Mouse (Mus musculus) embryo, embryonic 11 days (tissue): ENCODE results near the gene Myrip.

ENCODE experiments used
- DNase-seq: peaks from one replicate; pipeline ENCODE4 v3.0.0-alpha.2; 2015

The Myrip gene

DNA sequence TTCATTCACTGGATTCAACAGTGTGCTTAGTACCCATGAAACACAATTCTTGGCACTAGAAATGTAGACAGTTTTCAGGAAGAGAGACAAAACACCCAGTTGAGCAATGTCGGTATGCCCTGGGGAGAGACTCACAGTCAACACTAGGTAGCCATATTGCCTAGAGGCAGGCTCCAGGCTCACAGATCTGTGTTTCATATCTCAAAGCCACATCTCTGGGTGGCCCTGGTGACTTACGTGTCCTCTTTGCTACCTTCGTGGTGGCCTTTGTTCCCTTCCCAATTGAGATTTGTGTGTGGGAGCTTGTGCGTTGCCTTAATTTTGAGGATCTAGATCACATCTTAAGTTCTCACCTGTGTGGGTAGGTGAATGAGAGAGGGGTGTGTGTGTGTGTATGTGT lies 181.1 kb downstream of the Myrip start:
- DNase-seq: no peak

DNA sequence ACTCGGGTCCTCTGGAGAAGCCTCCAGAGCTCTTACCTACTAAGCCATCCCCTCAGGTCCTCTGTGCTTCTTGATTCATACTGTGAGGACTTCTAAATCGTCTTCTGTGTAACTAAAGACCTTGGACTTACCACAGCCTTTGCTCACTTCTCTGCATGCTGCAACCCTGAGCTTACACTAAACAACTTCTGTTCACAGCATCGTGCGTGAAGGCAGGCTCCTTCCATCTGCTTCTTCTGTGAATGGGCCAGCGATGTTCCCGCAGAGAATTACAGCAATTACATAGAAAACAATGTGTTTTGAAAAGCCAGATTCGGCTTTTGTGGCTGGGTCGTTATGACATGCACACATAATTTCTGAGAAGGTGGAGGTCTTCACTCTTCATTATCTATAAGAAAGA lies 181.8 kb downstream of the Myrip start:
- no peak for DNase-seq

DNA sequence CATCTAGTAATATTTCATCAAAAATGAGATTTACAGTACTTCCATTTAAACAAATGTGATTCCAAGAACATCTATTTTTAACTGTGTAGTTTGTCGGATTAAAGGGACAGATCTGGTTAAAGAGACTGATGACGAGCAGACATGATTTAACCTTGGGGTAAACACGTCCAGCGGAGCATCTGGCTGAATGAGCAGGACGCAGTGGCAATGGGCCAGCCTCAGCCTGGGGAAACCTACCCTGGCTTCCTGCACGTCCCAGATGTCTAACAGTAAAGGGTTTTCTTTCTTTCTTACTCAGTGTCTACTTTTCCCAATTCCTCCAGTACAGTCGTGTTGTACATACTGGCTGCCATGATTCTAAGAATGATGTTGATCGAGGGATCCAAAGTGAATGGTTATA lies 185.8 kb downstream of the Myrip start:
- DNase-seq: no peak

DNA sequence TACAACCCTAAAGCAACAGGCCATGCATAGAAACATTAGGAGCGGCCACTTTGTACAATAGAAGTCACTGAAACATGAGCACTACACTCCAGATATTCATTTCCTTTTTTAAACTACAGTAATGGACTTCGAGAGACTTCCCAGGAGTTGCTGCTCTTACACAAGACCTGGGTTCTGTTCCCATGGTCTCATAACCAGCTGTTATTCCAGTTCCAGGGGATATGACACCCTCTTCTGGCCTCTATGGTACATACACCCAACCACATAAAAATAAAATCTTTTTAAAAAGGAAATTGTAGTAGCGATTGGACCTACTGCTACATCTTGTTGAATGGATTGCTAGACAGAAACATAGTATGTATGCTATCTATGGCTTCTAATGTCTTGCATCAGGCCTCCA lies 190.2 kb downstream of the Myrip start:
- DNase-seq: no peak

DNA sequence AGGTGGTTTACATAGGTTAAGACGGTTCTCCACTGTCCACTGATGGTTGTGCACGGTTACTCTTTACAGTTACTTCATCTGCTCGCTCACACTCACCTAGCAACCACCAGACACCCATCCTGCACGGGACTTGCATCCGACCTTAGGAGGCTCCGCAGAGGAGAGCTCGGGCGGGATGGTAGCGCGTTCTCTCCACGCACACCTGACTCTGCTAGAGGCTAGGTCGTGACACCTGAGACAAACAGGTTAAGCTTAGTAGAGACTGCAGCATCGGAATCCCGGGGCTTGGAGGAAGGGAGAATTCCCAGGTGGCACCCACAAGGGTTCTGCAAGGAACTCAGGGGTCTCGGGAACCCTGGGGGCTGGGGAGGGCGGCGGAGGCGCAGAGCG lies 190.7 kb downstream of the Myrip start, which contains the start of gene Eif1b:
Eif1b (plus strand) TSS at position 223 of the 390 bp plus-strand sequence.
- DNase-seq: no peak

DNA sequence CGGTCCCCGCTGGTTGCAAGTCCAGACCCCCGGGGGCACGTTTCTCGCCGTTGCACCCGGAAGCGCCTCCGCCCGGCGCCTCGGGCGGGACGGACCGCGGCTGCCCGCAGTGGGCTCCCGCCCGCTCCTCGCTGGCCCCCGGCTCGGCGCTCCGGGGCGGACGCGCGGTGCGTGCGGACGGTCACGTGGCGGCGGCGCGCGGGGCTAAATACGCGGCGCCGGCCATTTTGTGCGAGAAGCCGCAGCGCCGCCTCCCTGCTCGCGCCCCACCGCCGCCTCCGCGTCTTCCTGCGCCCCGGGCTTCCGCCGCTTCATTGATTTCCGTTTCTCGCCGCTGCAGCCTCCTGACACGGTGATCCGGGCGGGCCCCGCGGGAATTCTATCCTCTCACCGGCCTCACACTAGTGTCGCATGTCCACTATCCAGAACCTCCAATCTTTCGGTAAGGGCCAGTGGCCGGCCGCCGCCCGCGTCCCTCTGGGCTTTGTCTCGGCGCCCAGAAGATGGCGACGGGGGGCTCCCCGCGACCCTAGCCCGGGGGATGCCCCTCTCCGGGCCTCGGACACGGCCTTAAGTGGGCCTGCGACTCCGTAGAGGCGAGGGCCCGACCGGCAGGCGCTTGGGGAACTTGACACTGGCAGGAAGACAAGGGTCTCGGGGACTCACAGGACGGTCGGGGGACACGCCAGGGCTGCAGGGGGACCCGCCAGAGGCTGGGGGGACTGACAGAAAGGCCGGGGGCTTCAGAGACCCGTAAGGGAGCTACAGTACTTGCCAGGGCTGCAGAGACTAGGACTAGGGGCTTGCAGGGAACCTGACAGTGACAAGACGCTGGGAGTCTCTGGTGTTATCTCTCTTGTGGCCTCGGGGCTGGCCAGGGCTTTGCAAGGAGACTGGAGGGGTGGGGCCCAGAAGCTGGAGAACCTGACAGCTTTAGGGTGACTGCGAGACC lies 191.4 kb downstream of the Myrip start:
- DNase-seq: peak; percentile 94

DNA sequence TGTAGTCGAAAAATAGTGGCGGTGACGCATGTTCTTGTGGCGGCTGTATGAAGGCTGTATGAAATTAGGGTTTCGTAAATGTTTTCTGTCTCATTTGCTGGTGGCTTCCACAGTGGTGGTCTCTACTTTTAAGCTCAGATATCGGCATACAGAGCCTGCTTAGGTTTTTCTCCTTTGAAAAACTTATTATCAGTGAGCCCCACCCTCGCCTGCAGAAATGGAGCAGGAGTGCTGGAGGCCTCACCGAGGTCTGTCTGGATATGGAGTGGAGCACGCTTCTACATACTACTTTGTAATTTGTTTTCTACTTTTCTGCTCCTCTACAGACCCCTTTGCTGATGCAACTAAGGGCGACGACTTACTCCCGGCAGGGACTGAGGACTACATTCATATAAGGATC lies 192.5 kb downstream of the Myrip start:
- no peak for DNase-seq

DNA sequence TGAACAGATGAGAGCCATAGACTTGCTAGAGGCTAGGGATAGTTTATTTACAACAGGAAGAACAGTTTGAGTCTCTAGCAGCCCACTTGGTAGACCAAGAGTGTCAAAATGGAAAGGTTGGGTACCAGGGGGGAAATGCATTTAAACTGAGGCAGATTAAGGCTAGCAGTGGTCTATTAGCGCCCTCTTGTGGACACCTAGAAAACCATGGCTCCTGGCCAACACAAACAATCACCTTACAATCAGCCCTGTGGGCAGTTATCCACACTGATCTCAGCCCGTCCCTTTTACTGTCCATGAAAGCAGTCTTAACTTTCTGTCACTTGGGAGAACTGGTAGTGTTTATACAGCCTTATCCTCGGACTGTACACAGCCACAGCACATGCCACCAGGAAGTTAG lies 195.4 kb downstream of the Myrip start:
- peak; percentile 75 for DNase-seq

DNA sequence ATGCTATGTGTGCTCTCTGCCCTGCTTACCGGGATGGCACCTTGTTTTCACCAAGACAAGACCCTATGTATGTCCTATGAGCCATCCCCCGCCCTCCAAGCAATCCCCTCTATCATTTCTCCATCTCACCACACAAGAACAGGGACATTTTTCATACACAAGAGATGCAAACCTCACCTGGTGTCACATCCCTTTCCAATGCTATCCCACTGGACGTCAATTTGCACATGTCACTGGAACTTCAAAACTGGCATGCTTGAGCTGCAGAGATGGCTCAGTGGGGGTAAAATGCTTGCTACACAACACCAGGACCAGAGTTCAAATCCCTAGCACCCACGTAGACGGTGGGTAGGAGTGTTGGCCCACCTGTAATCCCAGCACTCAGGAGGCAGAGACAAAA lies 196.7 kb downstream of the Myrip start:
- no peak for DNase-seq

DNA sequence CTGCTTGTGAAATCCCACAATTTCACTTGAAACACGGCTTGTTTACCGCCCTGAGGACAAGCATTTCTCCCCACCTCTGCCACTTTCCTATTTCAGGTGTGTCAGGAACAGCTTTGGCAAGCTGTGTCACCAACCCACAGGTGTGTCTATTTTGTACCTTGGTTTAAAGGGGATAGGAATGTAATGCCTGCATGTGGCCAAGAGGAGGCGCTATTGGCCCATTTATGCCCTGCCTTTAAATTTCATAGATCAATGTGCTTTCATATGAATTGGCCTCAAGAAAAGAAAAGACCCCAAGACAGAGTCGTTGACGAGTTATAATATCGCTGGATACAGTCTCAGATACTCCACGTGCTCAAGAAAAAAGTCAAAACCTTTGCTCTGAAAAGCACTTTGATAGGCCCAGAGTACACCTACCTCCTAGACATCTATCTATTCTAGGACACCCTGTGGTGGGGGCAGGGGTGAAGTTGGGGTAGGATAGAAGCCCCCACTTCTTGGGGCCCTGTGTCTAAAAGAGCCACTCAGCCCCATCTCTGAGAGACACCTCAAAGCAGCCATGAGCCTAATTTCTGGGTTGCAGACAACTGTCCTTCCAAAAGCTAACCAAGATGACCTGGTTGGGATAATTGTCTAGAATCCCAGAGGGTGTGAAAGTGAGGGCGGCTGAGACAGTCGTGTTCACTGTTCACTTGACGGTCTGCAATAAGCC lies 200.0 kb downstream of the Myrip start:
- no peak for DNase-seq

DNA sequence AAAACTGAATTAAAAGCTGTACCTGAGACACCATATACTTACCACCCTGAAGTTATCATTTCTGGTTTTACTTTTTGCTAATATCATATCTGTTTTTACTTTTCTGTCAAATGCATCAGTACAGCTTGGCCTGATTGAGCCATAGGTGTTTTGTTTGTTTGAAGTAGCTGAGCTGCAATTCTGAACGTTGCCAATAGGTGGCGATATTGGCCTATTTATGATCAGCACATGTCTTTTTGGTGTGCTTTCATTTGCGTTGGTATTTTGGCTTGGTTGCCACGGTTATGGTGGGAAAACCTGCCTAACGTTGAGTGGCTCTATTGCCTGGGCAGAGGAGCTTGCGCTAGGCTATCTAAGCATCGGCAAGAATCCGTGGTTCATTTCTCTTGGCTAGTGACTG lies 200.7 kb downstream of the Myrip start:
- DNase-seq: peak; percentile 89

DNA sequence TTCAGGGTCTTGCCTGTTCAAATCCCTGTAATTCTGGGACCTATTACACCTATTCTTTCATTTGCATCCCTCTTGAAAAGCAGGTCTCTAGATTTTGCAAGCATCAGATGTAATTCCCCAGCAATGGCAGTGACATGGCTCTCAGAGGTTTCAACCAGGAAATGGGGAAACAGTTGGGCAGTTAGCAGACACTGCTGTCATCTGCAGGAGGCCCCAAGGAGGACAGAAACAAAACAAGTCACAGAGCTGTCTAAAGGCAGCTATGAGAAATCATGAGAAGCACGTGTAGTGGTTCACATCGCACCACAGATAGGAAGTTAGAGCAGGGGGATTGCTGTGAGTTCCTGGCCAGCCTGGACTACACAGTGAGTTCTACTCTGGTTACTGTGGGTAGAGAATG lies 203.1 kb downstream of the Myrip start:
- DNase-seq: no peak

DNA sequence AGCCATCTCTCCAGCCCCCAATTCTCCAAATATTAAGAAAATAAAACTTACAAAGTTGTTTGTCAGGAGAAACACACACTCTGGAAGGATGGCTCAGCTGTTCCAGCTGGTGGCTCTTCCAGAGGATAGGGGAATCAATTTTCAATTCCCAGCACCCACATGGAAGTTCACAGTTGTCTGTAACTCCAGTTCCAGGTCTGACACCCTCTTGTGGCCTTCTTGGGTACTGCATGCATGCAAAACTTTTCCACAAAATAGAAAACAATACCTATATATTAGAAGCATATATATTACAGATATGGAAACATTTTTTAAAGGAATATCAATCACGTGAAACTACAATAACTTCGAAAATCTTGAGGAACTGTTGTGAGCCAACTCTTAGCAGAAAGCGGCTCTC lies 210.5 kb downstream of the Myrip start:
- DNase-seq: no peak

DNA sequence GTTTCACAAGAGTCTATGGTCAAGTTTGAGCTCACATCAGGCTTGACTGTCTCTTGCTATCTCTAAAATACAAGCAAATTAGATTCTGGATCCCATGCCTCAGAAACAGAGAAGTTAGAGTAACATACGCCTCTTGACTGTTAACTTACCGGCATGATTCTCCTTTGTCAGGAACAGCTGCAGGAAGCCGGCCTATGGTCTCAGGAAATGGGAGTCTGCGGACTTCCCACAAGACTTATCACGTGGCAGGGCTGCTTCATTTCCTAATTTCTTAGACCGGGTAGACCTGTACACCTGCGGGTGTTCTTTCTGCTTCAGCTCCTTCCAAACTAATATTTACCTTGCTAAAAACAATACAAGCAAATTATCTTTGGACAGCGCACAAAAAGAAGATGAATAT lies 215.4 kb downstream of the Myrip start:
- DNase-seq: no peak

DNA sequence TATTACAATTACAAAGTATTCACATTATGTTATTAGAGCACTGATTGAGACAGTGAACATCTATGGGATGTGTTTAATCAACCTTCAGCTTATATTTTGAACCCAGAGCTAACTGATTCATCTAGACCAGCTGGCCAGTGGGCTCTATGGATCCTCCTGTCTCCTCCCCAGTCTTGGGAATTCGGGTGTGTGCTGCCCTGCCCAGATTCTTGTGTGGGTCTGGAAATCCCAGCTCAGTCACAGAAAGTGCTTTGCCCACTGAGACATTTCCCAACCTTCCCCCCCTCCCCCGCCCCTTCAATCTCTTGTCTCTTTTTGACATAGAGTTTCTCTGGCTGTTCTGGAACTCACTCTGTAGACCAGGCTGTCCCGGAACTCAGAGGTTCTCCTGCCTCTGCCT lies 217.6 kb downstream of the Myrip start:
- no peak for DNase-seq

DNA sequence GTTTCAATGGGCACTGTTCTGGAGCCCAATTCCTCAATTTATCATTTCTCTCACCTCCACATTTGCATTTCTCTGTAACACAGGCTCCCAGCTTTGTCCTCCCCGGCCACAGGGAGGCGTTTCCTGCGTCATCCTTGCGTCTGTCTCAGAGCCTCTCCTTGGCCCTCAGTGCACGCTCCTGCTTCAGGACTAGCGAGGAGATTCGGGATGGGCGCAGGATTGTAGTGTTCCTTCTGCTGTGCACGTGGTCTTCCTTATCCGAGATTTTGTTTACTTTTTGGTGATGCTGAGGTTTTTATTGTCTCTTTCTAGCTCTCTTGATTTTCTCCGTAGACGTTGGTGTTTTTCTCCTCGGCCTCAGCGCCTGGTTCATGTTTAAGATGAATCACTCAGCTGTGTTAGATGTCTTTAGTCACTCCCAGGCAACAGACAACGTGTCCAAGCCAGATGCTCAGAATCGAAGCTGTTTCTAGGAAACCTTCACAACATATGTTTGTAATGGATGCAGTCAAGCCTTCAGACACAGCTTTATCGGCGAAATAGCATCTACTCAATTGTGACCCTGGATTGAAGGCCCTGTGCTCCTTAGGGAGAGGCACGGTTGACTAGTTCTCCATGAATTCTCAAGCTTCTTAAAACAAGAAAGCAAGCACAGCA lies 218.3 kb downstream of the Myrip start:
- DNase-seq: no peak

DNA sequence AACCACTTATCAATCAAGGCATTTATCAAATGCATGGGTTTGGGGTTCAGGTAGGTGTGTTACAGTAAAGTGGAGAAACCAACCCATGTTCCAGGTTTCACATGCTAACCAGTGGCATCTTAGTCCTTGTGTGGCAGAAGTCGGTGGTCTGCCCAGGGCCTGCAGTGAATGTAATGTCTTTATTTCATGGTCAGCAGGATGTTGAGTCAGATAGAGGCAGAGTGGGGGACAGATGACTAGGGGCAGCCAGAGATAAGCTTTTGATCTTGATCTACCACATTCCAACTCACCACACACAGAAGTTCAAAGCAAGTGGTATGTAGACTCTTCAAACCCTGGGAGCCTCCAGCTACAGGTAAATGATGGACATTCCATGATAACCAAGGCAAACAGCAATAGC lies 219.8 kb downstream of the Myrip start:
- DNase-seq: no peak
